Mouse (Mus musculus) lung, postnatal 14 days (tissue): Measurements from ENCODE around the gene Med26.

Source experiments
- DNase-seq: peaks from one replicate; pipeline ENCODE4 v3.0.0; 2021

Med26 gene

GRCm38 (mm10) chr8:72547802-72548643 is at the start of gene Med26:
TSS of gene Med26 (minus strand) at chr8:72548270.
- peak; percentile 97 for DNase-seq

GRCm38 (mm10) chr8:72590198-72590597 is 42.1 kb upstream of the Med26 start:
- peak; percentile 54 for DNase-seq

- DNase-seq = peak; percentile 29
These were observed 41.2 kb upstream of the Med26 start for GRCm38 (mm10) chr8:72589286-72589685.

- DNase-seq = no peak
These were observed 40.8 kb upstream of the Med26 start for GRCm38 (mm10) chr8:72588865-72589264.

- peak; percentile 38 for DNase-seq
These were observed 39.7 kb upstream of the Med26 start for GRCm38 (mm10) chr8:72587806-72588205.

GRCm38 (mm10) chr8:72584390-72584789 is 36.3 kb upstream of the Med26 start:
- no peak for DNase-seq

- DNase-seq = peak; percentile 41
These were observed 35.1 kb upstream of the Med26 start for GRCm38 (mm10) chr8:72583056-72583771.

- DNase-seq = no peak
These were observed 31.3 kb upstream of the Med26 start for GRCm38 (mm10) chr8:72579374-72579773.

GRCm38 (mm10) chr8:72577941-72578340 is 29.9 kb upstream of the Med26 start:
- no peak for DNase-seq

- no peak for DNase-seq
These were observed 29.2 kb upstream of the Med26 start for GRCm38 (mm10) chr8:72577266-72577665.

GRCm38 (mm10) chr8:72575915-72576314 is 27.8 kb upstream of the Med26 start:
- no peak for DNase-seq

GRCm38 (mm10) chr8:72573450-72573849 is 25.4 kb upstream of the Med26 start:
- no peak for DNase-seq

GRCm38 (mm10) chr8:72572507-72572906 is 24.4 kb upstream of the Med26 start:
- DNase-seq = no peak

GRCm38 (mm10) chr8:72571611-72572473 is 23.8 kb upstream of the Med26 start, which contains the start of gene Tmem38a:
TSS of gene Tmem38a (plus strand) at chr8:72572055.
- peak; percentile 81 for DNase-seq

GRCm38 (mm10) chr8:72570633-72571610 is 22.9 kb upstream of the Med26 start, which contains the start of gene Smim7:
TSS of gene Smim7 (minus strand) at chr8:72571088.
- peak; percentile 98 for DNase-seq

GRCm38 (mm10) chr8:72565970-72566369 is 17.9 kb upstream of the Med26 start:
- no peak for DNase-seq

GRCm38 (mm10) chr8:72561111-72561689 is 13.1 kb upstream of the Med26 start:
- DNase-seq = no peak

GRCm38 (mm10) chr8:72555770-72556169 is 7.7 kb upstream of the Med26 start:
- no peak for DNase-seq

- DNase-seq = peak; percentile 46
These were observed 1.3 kb upstream of the Med26 start for GRCm38 (mm10) chr8:72549314-72549892.

GRCm38 (mm10) chr8:72548644-72549313 is 709 bp upstream of the Med26 start:
- DNase-seq = no peak
